Mouse (Mus musculus): Measurements from ENCODE around the gene Fgd4. TPM values are rescaled to one million over a fixed set of nuclear protein-coding genes. Genes with fewer than 3 reads are reported as not detected.

Fgd4 gene
- polyA plus RNA-seq, 1 experiment = 16.6 TPM

- H3K9ac ChIP-seq (ENCODE audit: low read depth, poor library complexity, severe bottlenecking) = no peak overlapping the region
- H3K27ac ChIP-seq (ENCODE audit: insufficient read depth, low read length) = no peak overlapping the region
- no peaks in the 10 kb centered on the region for H3K9me3 ChIP-seq (replicated peaks; ENCODE audit: control insufficient read depth, insufficient read depth, low read length, poor library complexity, severe bottlenecking)
- H3K36me3 ChIP-seq (ENCODE audit: control insufficient read depth, insufficient read depth, low read length, poor library complexity, severe bottlenecking) = no peaks in the 10 kb centered on the region
- peaks cover 2% of the 10 kb centered on the region for H3K4me1 ChIP-seq (ENCODE audit: control insufficient read depth, insufficient read depth, low read length)
- H3K4me3 ChIP-seq (ENCODE audit: low read depth, low read length) = no peak overlapping the region
- no peaks in the 10 kb centered on the region for H3K27me3 ChIP-seq (ENCODE audit: control insufficient read depth, insufficient read depth, low read length, poor library complexity, severe bottlenecking)
- TF ChIP-seq EP300 (IDR thresholded peaks at IDR 0.05; ENCODE audit: insufficient read depth, low read depth, low read length) = no peak
- peak; percentile 31 for TF ChIP-seq CTCF (IDR thresholded peaks at IDR 0.05; ENCODE audit: low read depth, low read length)
- TF ChIP-seq POLR2A (IDR thresholded peaks at IDR 0.05; ENCODE audit: insufficient read depth, low read length) = no peak
Measured at GRCm38 (mm10) chr16:16535232-16535631, 65.1 kb downstream of the Fgd4 start.

DNA sequence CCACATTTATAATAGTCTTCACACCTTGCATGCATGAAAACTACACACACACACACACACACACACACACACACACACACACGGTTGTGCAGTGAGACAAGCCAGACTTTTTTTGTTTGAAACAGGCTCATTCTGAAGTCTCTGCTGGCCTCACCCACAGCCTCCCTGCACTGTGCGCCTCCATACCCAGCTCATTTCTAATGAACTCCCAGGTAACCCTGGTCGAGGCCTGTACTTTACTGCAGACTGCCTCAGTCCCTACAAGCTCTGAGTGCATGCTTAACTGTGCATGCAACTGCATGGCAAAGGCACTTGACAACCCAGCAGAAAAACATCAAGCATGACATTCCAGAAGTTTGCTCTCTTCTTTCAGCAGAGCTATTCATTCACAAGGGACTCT, 72.3 kb downstream of the Fgd4 start:
- Histone ChIP-seq H3K9ac (ENCODE audit: low read depth, poor library complexity, severe bottlenecking) (no peak overlapping the region), H3K9me3 (replicated peaks; ENCODE audit: control insufficient read depth, insufficient read depth, low read length, poor library complexity, severe bottlenecking) (no peaks in the 10 kb centered on the region), H3K4me1 (ENCODE audit: control insufficient read depth, insufficient read depth, low read length) (peaks cover 8% of the 10 kb centered on the region), H3K27me3 (ENCODE audit: control insufficient read depth, insufficient read depth, low read length, poor library complexity, severe bottlenecking) (no peaks in the 10 kb centered on the region), H3K4me3 (ENCODE audit: low read depth, low read length) (no peak overlapping the region), H3K27ac (ENCODE audit: insufficient read depth, low read length) (no peak overlapping the region), H3K36me3 (ENCODE audit: control insufficient read depth, insufficient read depth, low read length, poor library complexity, severe bottlenecking) (no peaks in the 10 kb centered on the region)
- TF ChIP-seq POLR2A (IDR thresholded peaks at IDR 0.05; ENCODE audit: insufficient read depth, low read length) (no peak), CTCF (IDR thresholded peaks at IDR 0.05; ENCODE audit: low read depth, low read length) (no peak), EP300 (IDR thresholded peaks at IDR 0.05; ENCODE audit: insufficient read depth, low read depth, low read length) (no peak)

DNA sequence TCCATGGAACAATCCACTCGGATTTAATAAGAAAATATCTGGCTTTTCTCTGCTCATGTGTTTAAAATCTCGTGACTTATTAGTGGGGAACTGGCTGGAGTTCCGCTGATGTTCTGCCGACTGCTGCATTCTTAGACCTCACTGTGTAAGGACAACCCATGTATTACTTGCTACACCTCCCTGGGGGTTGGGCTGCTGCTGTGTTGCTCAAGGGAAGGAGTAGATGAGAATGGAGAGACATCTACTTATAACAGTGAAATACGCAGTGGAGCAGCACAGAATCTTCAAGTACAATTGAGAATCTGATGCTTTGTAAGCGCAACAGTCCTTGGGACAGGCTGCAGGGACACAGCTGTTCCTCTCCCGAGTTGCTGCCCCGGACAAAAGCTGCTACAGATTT, 73.1 kb downstream of the Fgd4 start:
- Histone ChIP-seq H3K9ac (ENCODE audit: low read depth, poor library complexity, severe bottlenecking) (no peak overlapping the region), H3K27ac (ENCODE audit: insufficient read depth, low read length) (no peak overlapping the region), H3K9me3 (replicated peaks; ENCODE audit: control insufficient read depth, insufficient read depth, low read length, poor library complexity, severe bottlenecking) (no peaks in the 10 kb centered on the region), H3K27me3 (ENCODE audit: control insufficient read depth, insufficient read depth, low read length, poor library complexity, severe bottlenecking) (no peaks in the 10 kb centered on the region), H3K4me1 (ENCODE audit: control insufficient read depth, insufficient read depth, low read length) (peaks cover 8% of the 10 kb centered on the region), H3K4me3 (ENCODE audit: low read depth, low read length) (no peak overlapping the region), H3K36me3 (ENCODE audit: control insufficient read depth, insufficient read depth, low read length, poor library complexity, severe bottlenecking) (no peaks in the 10 kb centered on the region)
- TF ChIP-seq CTCF (IDR thresholded peaks at IDR 0.05; ENCODE audit: low read depth, low read length) = no peak
- TF ChIP-seq EP300 (IDR thresholded peaks at IDR 0.05; ENCODE audit: insufficient read depth, low read depth, low read length) = no peak
- no peak for TF ChIP-seq POLR2A (IDR thresholded peaks at IDR 0.05; ENCODE audit: insufficient read depth, low read length)

DNA sequence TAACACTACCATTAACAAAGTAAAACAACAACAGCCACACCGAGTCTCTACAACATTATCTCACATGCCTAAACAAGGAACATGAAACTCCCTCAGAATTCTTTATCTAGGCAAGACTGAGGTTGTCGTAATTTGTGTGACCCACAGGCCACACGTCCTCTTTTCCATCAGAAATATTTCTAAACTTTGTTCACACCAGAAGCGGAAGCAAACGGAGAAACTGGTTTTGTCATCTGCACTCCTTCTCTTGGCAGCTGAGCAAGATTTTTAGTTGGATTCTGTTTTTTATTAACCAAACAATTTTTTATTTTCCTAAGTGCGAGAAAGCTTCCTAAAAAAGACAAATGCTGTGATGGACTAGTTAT, 73.6 kb downstream of the Fgd4 start:
- TF ChIP-seq CTCF (IDR thresholded peaks at IDR 0.05; ENCODE audit: low read depth, low read length) (no peak), EP300 (IDR thresholded peaks at IDR 0.05; ENCODE audit: insufficient read depth, low read depth, low read length) (no peak), POLR2A (IDR thresholded peaks at IDR 0.05; ENCODE audit: insufficient read depth, low read length) (no peak)
- H3K4me3 ChIP-seq (ENCODE audit: low read depth, low read length) = no peak overlapping the region

DNA sequence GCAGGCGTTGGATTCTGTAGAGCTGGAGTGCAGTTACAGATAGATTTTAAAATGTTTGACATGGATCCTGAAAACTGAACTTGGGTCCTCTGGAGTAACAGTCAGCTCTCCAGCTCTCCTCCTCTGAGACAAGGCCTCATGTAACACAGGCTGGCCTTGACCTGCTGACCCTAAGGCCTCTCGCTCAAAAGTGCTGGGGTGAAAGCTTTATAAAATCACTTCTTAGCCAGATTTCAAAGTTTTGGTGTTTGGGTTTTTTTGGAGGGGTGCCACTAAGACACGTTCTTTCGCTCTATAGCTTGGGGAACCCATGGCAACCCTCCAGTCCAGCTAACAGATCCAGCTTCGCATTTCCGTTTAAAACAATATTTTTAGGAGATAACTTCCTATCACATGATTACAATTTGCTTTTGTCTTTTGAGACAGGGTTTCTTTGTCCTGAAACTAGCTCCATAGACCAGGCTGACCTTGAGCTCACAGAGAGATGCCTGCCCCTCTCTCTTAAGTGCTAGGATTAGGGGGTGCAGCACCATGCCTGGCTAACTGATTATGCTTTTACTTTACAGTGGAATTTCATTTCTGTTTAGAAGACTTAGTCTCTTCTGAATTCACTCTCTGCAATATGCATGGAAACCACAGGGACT, 74.1 kb downstream of the Fgd4 start:
- no peaks in the 10 kb centered on the region for H3K9me3 ChIP-seq (replicated peaks; ENCODE audit: control insufficient read depth, insufficient read depth, low read length, poor library complexity, severe bottlenecking)
- 0 out of 2 replicates have a peak overlapping the region, but pooled peaks have one; percentile 21 for H3K9ac ChIP-seq (ENCODE audit: low read depth, poor library complexity, severe bottlenecking)
- no peaks in the 10 kb centered on the region for H3K27me3 ChIP-seq (ENCODE audit: control insufficient read depth, insufficient read depth, low read length, poor library complexity, severe bottlenecking)
- H3K36me3 ChIP-seq (ENCODE audit: control insufficient read depth, insufficient read depth, low read length, poor library complexity, severe bottlenecking) = no peaks in the 10 kb centered on the region
- no peak overlapping the region for H3K27ac ChIP-seq (ENCODE audit: insufficient read depth, low read length)
- TF ChIP-seq CTCF (IDR thresholded peaks at IDR 0.05; ENCODE audit: low read depth, low read length) (no peak), EP300 (IDR thresholded peaks at IDR 0.05; ENCODE audit: insufficient read depth, low read depth, low read length) (no peak), POLR2A (IDR thresholded peaks at IDR 0.05; ENCODE audit: insufficient read depth, low read length) (no peak)
- H3K4me3 ChIP-seq (ENCODE audit: low read depth, low read length) = no peak overlapping the region
- peaks cover 10% of the 10 kb centered on the region for H3K4me1 ChIP-seq (ENCODE audit: control insufficient read depth, insufficient read depth, low read length)

More for the DNA sequence above, 73.6 kb downstream of the Fgd4 start:
- peaks cover 10% of the 10 kb centered on the region for H3K4me1 ChIP-seq (ENCODE audit: control insufficient read depth, insufficient read depth, low read length)
- H3K9me3 ChIP-seq (replicated peaks; ENCODE audit: control insufficient read depth, insufficient read depth, low read length, poor library complexity, severe bottlenecking) = no peaks in the 10 kb centered on the region
- H3K36me3 ChIP-seq (ENCODE audit: control insufficient read depth, insufficient read depth, low read length, poor library complexity, severe bottlenecking) = no peaks in the 10 kb centered on the region
- H3K27me3 ChIP-seq (ENCODE audit: control insufficient read depth, insufficient read depth, low read length, poor library complexity, severe bottlenecking) = no peaks in the 10 kb centered on the region
- H3K27ac ChIP-seq (ENCODE audit: insufficient read depth, low read length) = peak overlapping the region; percentile 59
- 0 out of 2 replicates have a peak overlapping the region, but pooled peaks have one; percentile 21 for H3K9ac ChIP-seq (ENCODE audit: low read depth, poor library complexity, severe bottlenecking)

DNA sequence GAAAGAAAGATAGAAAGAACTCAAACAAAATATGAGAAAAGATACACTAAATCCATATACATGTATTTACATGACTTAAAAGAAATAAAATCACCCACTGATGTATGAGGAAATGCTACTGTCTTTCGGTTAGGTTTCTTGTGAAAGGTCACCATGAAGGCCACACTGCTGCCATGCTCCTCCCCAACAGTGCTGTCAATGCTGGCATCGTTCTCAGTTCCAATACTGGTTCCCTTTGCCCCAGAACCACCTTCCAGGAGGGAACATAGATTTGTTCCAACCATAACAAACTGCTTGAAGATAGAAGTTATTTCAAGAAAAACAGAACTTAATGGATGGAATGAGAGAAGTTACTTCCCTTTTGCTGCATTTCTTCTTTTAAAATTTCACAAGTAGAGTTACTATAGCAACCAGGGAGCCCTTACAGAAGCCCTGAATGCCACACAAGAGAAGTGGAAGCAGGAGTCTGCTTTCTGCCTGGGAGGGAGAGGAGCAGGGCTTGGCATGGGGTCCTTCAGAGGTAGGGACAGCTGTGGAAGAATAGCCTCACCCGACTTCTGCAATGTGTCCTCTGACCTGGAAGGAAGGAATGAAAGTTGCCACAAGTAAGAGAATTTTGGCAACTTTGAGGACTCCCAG, 75.0 kb downstream of the Fgd4 start:
- peaks cover 10% of the 10 kb centered on the region for H3K4me1 ChIP-seq (ENCODE audit: control insufficient read depth, insufficient read depth, low read length)
- H3K4me3 ChIP-seq (ENCODE audit: low read depth, low read length) = no peak overlapping the region
- no peaks in the 10 kb centered on the region for H3K27me3 ChIP-seq (ENCODE audit: control insufficient read depth, insufficient read depth, low read length, poor library complexity, severe bottlenecking)
- no peak overlapping the region for H3K27ac ChIP-seq (ENCODE audit: insufficient read depth, low read length)
- no peaks in the 10 kb centered on the region for H3K36me3 ChIP-seq (ENCODE audit: control insufficient read depth, insufficient read depth, low read length, poor library complexity, severe bottlenecking)
- no peak for TF ChIP-seq CTCF (IDR thresholded peaks at IDR 0.05; ENCODE audit: low read depth, low read length)
- no peak for TF ChIP-seq EP300 (IDR thresholded peaks at IDR 0.05; ENCODE audit: insufficient read depth, low read depth, low read length)
- TF ChIP-seq POLR2A (IDR thresholded peaks at IDR 0.05; ENCODE audit: insufficient read depth, low read length) = no peak
- H3K9ac ChIP-seq (ENCODE audit: low read depth, poor library complexity, severe bottlenecking) = no peak overlapping the region
- H3K9me3 ChIP-seq (replicated peaks; ENCODE audit: control insufficient read depth, insufficient read depth, low read length, poor library complexity, severe bottlenecking) = no peaks in the 10 kb centered on the region

All from ES-Bruce4 (cell line).